Mouse (Mus musculus) lung, embryonic 14.5 days (tissue): ENCODE data around the gene Gm47996. TPM values are rescaled to one million over a fixed set of nuclear protein-coding genes. Genes with fewer than 3 reads are reported as not detected.
"Not testable (repeated sequence)": the region's sequence is repeated elsewhere in the genome, so short reads cannot be mapped to it uniquely, and the experiment has no call there.

Experiments
- ATAC-seq: fragments of 200-750 bp; cut with Nextera tagmentation; 2 replicates; pipeline ENCODE4 v1.8.0; 2017; ENCODE audit warnings: mild to moderate bottlenecking, moderate TSS enrichment, moderate library complexity; ENCODE audit not compliant: insufficient read depth
- DNase-seq: peaks from one replicate; pipeline ENCODE4 v3.0.0-alpha.2; 2015
- H3K27ac ChIP-seq: fragments of 300-500 bp; sonication (generic); 2 replicates; pipeline ENCODE4 v1.5.1; 2014; ENCODE audit warnings: low read depth, mild to moderate bottlenecking, moderate library complexity
- H3K27me3 ChIP-seq: fragments of 300-500 bp; sonication (generic); 2 replicates; pipeline ENCODE4 v1.6.1; 2014; ENCODE audit warnings: low read length, control low read depth; ENCODE audit not compliant: insufficient read depth
- H3K36me3 ChIP-seq: fragments of 300-500 bp; sonication (generic); 2 replicates; pipeline ENCODE4 v1.6.1; 2014; ENCODE audit warnings: control low read depth; ENCODE audit not compliant: insufficient read depth
- H3K4me1 ChIP-seq: fragments of 300-500 bp; sonication (generic); 2 replicates; pipeline ENCODE4 v1.6.1; 2014; ENCODE audit warnings: antibody characterized with exemption, control low read depth; ENCODE audit not compliant: insufficient read depth
- H3K4me2 ChIP-seq: fragments of 300-500 bp; sonication (generic); 2 replicates; pipeline ENCODE4 v1.6.1; 2014; ENCODE audit warnings: mild to moderate bottlenecking
- H3K4me3 ChIP-seq: fragments of 300-500 bp; sonication (generic); 2 replicates; pipeline ENCODE4 v1.5.1; 2014; ENCODE audit warnings: low read depth, low read length
- H3K9ac ChIP-seq: fragments of 300-500 bp; sonication (generic); 2 replicates; pipeline ENCODE4 v1.6.1; 2014
- H3K9me3 ChIP-seq: fragments of 300-500 bp; sonication (generic); 2 replicates; pipeline ENCODE4 v1.6.1; 2016; ENCODE audit warnings: low read depth, low read length, control low read depth
- CTCF ChIP-seq: IDR thresholded peaks from 2 replicates; pipeline ENCODE4 v1.5.1; 2016; ENCODE audit warnings: antibody characterized with exemption, low read depth
- WGBS: fragments of 180-500 bp; shearing (Covaris S2); extraction: QIAGEN DNeasy Blood & Tissue Kit; methylation state at CpG from one replicate; pipeline ENCODE4 v1.1.7; 2014; 5-methylcytosine and 5-hydroxymethylcytosine counted together
- polyA plus RNA-seq: library from polyadenylated mRNA; unstranded; fragments of >200 nt; fragmentation: Nextera tagmentation; extraction: Ambion mirVana; gene quantifications from 2 replicates; pipeline ENCODE4 v1.2.1, GENCODE M21; 2014

Gene Gm47996
- not detected in 2 replicates for polyA plus RNA-seq

DNA sequence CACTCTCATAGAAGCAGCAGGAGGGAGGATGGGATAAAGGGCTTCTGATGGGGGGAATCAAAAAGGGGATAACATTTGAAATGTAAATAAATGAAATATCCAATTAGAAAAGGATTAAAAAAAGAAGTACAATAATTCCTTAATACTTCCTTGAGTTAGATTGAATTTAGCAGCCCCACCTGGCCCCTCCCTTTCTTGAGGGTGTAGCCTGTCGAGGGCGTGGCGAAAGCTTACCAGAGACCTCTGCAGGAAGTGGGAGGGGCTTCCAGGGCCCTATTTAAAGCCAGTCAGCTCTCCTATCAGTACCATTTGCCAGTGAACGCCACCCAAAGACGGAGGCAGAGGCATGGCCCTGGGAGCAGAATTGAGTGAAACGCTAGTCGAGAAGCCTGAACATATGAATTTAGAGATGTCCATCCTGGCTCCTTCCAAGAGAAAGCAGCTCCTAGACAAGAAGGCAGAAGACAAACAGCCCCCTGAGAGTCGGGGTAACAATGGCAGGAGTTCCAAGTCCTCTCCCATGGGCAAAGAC is at the start of gene Gm47996:
Gm47996 (plus strand) TSS at position 308 of the 532 bp plus-strand sequence.
- H3K27me3 ChIP-seq, H3K27ac ChIP-seq, H3K4me3 ChIP-seq, H3K36me3 ChIP-seq, H3K9me3 ChIP-seq, H3K4me1 ChIP-seq, DNase-seq, H3K4me2 ChIP-seq, ATAC-seq, H3K9ac ChIP-seq: not testable (repeated sequence)
- 90% methylated on average over 4 of the region's 8 CpGs for WGBS

DNA sequence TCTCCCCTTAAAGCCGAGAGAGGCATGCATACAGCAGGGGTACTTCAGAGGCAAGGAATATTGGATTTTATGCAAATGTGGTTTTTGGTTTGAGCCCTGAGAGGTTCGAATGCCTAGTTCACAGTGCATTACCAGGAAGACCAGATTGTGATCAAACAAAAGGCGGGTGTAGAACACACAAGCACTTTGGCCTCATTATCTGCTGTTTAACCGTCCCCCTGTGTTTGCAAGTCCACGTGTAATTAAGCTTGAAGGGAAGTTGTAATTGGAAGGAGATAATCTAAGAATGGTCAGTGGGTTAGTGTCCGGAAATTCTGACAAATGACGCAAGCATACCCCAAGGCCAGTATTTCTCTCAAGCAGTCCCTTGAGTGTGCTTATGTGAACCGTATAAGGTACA is 43.9 kb upstream of the Gm47996 start:
- 47% methylated on average over 8 of the region's 8 CpGs for WGBS
- H3K4me1 ChIP-seq = no peaks in the 10 kb centered on the region
- no peak overlapping the region for H3K9ac ChIP-seq
- no peak overlapping the region for H3K4me2 ChIP-seq
- no peak for ATAC-seq
- no peak overlapping the region for H3K4me3 ChIP-seq
- no peak for TF ChIP-seq CTCF
- no peak overlapping the region for H3K27ac ChIP-seq
- no peaks in the 10 kb centered on the region for H3K36me3 ChIP-seq
- no peaks in the 10 kb centered on the region for H3K27me3 ChIP-seq
- H3K9me3 ChIP-seq = no peaks in the 10 kb centered on the region
- no peak for DNase-seq

DNA sequence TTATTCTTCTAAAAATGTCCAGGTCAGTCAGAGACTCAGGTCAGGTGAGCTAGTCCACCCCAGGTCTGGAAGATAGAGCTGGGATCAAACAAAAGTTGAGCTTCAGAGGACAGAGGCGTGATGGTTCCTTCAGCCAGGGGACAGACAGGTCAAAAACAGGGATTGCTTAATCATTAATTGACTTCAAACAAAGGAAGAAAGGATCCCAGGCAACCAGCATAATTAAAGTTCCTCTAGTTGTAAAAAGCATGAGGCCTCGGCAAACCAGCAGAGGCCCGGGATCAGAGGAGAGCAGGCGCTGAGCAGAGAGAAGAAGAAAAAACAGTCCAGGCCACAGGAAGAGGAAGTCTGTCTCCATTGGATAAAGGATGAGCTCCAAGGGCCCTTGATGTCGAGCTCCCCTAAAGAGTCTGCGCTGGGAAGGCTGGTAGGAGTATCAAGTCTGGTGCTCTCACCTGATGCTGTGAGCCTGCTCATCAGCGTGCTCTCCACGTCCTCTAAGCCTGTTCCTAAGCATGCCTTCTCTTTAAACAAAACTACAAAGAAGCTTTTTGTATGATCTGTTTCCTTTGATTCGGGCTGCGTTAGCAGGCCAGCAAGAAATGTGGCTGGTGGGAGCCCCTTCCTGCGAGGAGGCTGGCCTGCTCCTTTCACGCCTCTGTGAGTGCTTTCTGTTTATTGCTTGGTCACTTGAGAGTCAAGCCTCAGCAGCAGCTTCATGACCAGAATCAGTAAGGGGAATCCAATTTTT is 42.5 kb upstream of the Gm47996 start:
- Histone ChIP-seq H3K9me3 (no peaks in the 10 kb centered on the region), H3K4me3 (no peak overlapping the region), H3K27ac (no peak overlapping the region), H3K4me1 (no peaks in the 10 kb centered on the region), H3K4me2 (no peak overlapping the region), H3K27me3 (no peaks in the 10 kb centered on the region), H3K9ac (no peak overlapping the region), H3K36me3 (no peaks in the 10 kb centered on the region)
- DNase-seq (no peak), ATAC-seq (no peak)
- 22% methylated on average over 12 of the region's 12 CpGs for WGBS
- TF ChIP-seq CTCF = no peak

DNA sequence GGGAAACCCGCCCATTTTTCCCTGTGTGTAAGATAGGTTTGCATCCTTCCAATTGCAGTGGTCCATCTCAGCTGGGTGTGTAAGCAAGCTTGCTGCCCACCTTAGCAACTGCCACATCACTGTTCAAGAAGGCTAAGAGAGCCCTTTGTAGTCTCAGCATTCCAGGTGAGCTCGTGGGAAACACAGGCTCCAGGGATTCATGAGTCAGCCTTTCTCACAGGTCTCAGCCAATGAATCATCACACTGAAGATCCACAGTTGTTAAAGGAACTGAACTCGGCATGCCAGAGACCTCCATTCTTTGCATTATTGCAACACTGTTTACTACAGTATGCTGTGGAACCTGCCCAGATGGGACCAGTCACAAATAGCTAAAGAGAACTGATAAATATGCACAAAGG is 41.3 kb upstream of the Gm47996 start:
- no peak for TF ChIP-seq CTCF
- no peak for DNase-seq
- no peak for ATAC-seq
- Histone ChIP-seq H3K9me3 (no peaks in the 10 kb centered on the region), H3K27ac (no peak overlapping the region), H3K4me1 (no peaks in the 10 kb centered on the region), H3K36me3 (no peaks in the 10 kb centered on the region), H3K4me2 (no peak overlapping the region), H3K4me3 (no peak overlapping the region), H3K9ac (no peak overlapping the region), H3K27me3 (no peaks in the 10 kb centered on the region)
- 55% methylated on average over 3 of the region's 3 CpGs for WGBS

DNA sequence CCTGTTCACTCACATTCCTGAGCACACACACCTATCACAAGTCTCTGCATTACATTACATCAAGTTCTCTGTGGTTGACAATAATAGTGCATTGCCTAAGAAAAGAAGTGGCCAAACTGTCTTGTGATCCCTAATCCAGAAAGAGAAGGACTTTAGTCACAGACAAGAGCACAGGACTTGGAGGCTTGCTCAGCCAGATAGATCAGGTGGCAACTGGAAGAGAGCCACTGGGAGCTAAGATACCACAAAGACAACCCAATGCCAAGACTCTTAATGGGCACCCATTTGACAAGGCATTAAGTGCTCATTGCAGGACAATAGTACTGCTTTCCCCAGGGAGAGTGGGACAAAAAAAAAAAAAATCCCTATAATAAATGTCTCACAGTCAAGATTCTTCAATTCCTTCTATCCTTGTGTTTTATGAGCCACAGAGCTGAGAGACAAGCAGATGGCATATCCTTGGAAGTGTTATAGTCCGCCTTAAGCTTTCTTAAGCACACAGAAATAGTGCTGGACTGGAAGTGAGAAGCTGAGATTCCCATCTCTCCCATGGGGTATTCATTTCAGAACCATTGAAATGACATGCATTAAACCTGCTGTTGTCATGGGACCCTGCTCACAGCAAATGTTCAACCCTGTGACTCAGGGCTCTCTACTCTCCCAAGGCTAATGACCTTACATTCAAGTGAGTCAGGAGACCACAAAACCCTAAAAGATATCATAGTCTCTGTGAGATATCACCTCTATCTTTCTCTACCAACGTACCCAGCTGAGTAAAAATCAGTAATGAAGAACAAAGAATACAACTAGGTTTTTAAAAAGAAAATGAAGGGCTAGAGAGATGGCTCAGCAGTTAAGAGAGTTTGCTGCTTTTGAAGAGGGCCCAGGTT is 38.1 kb upstream of the Gm47996 start:
- no peaks in the 10 kb centered on the region for H3K36me3 ChIP-seq
- no peak overlapping the region for H3K9ac ChIP-seq
- no peaks in the 10 kb centered on the region for H3K9me3 ChIP-seq
- DNase-seq = no peak
- 72% methylated on average over 2 of the region's 2 CpGs for WGBS
- no peak overlapping the region for H3K4me3 ChIP-seq
- no peaks in the 10 kb centered on the region for H3K4me1 ChIP-seq
- H3K4me2 ChIP-seq = no peak overlapping the region
- no peak for ATAC-seq
- no peak for TF ChIP-seq CTCF
- H3K27me3 ChIP-seq = no peaks in the 10 kb centered on the region
- H3K27ac ChIP-seq = no peak overlapping the region

DNA sequence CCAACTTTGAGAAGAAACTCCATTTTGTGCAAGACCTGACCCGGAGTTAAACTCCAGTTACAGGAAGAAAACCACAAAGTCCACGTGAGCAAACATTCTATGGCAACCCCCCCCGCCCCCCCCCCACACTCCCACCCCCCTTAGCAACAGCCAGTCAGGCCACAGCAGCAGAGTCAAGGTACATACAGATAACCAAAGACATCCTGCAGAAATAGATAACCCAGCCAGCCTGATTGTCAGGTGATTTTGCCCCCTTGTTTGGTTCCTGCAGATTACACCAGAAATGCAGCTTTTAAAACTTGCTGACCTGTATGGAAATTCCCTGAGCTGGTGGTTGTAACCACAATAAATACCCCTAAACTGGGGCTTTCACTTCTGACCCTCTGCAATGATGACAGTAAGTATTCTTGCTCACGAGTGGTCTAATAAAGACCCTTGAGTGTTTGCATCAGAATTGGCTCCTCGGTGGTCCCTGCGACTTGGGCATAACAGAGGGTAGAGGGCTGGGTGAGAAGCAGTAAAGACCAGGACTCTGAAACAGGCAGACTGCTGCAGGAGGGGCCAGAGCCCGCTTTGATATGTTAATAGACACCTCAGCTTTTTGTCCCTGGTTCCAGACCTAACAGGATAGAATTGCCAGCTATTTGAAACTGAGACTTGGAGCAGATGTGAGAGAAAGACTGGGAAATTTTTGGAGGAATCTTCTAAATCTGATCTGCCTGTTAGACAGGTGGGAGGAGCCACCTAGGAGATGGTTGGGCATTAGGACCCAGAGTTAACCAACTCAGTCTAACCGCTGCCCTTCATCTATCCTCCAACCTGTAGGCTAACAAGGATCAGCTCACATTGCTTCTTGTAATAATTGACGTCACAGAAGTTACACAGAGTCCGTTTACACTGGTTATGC is 32.6 kb upstream of the Gm47996 start:
- Histone ChIP-seq H3K4me2 (peak overlapping the region; percentile 52), H3K27me3 (no peaks in the 10 kb centered on the region), H3K36me3 (no peaks in the 10 kb centered on the region), H3K27ac (no peak overlapping the region), H3K4me3 (peak overlapping the region; percentile 14; the same call in 1 of the 2 replicates), H3K4me1 (no peaks in the 10 kb centered on the region), H3K9ac (no peak overlapping the region), H3K9me3 (no peaks in the 10 kb centered on the region)
- peak; percentile 34 for DNase-seq
- TF ChIP-seq CTCF = no peak
- ATAC-seq = peak; percentile 83; the same call in 1 of the 2 replicates
- 13% methylated on average over 10 of the region's 10 CpGs for WGBS
